Mouse (Mus musculus): Measurements from ENCODE around the gene Rab31. TPM values are rescaled to one million over a fixed set of nuclear protein-coding genes. Genes with fewer than 3 reads are reported as not detected.

Gene Rab31
- polyA plus RNA-seq, 1 experiment from 2014 or later, result 23.5 TPM

DNA sequence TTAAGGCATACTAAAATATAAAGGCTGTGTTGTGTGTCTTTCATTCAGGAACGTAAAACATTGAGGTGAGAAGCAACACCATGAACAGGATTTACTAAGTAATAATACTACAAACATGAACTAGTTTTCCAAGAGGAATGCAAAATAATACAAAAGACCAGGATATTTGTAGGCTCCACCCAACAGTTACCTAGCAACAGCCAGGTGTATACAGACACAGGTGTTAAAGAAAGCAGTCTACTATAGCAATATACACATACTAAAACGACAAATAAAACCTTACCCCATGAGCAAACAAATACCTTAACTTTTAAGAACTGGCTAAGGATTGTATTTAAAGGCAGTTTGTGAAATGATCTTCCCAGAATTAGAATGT, 164.3 kb downstream of the Rab31 start:
- Histone ChIP-seq H3K27me3 (ENCODE audit: control insufficient read depth, insufficient read depth, low read length) (no peaks in the 10 kb centered on the region), H3K9ac (ENCODE audit: low read length) (no peak overlapping the region), H3K4me3 (ENCODE audit: low read depth, low read length) (no peak overlapping the region), H3K4me2 (replicated peaks; ENCODE audit: low read depth) (peak overlapping the region; percentile 31; the same call in 1 of the 2 replicates), H3K36me3 (ENCODE audit: control insufficient read depth, insufficient read depth, low read length) (no peaks in the 10 kb centered on the region), H3K4me1 (replicated peaks; ENCODE audit: control insufficient read depth, insufficient read depth) (peaks cover 16% of the 10 kb centered on the region), H3K9me3 (ENCODE audit: control insufficient read depth, low read length) (no peaks in the 10 kb centered on the region), H3K27ac (replicated peaks) (peak overlapping the region; percentile 58; the same call in 1 of the 2 replicates)
- 61% methylated on average over 2 of the region's 2 CpGs for WGBS
- TF ChIP-seq EP300 (optimal IDR thresholded peaks at IDR 0.05) (no peak), CTCF (IDR thresholded peaks at IDR 0.05; ENCODE audit: low read depth) (no peak)
- ATAC-seq (ENCODE audit: low FRiP score, low TSS enrichment) (0 out of 2 replicates have a peak, but pooled peaks have one; percentile 47), DNase-seq (ENCODE audit: low spot score) (peak; percentile 51)

DNA sequence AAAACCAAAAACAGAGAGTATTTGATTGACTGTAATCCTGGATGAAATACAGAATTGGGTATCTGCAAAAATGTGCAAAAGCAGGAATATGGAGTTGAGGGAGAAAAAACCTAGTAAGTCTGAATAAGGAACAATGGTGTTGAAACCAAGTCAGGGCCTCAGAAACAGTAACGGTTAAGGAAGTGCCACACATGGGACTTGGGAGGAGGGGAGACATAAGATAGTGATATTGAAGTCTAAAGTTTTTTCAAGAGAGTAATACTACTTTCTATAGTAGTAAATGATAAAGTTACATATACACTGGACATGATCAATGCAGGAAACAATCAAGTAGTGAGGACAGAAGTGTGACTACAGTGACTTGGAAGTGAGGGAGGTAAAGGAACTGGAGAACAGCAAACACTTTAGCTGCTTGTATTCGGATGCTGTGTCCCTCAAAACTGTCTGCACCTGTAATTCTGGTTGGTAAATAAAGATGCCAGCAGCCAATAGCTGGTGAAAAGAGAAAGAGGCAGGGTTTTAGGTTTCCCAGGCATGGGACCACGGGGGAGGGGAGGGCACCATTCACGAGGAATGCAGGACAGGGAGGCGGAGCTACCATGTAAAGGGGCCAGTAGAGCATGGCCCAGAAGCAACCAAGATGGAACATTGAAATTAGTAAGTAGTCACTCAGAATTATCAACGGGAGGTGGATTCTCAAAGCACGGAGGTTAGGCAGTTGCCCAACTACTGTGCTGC, 164.8 kb downstream of the Rab31 start:
- peak; percentile 51 for DNase-seq (ENCODE audit: low spot score)
- Histone ChIP-seq H3K4me1 (replicated peaks; ENCODE audit: control insufficient read depth, insufficient read depth) (peaks cover 16% of the 10 kb centered on the region), H3K27me3 (ENCODE audit: control insufficient read depth, insufficient read depth, low read length) (no peaks in the 10 kb centered on the region), H3K27ac (replicated peaks) (peak overlapping the region; percentile 58; the same call in 1 of the 2 replicates), H3K36me3 (ENCODE audit: control insufficient read depth, insufficient read depth, low read length) (no peaks in the 10 kb centered on the region), H3K4me2 (replicated peaks; ENCODE audit: low read depth) (peak overlapping the region; percentile 31; the same call in 1 of the 2 replicates), H3K9ac (ENCODE audit: low read length) (no peak overlapping the region), H3K9me3 (ENCODE audit: control insufficient read depth, low read length) (no peaks in the 10 kb centered on the region), H3K4me3 (ENCODE audit: low read depth, low read length) (no peak overlapping the region)
- 0 out of 2 replicates have a peak, but pooled peaks have one; percentile 21 for ATAC-seq (ENCODE audit: low FRiP score, low TSS enrichment)
- no peak for TF ChIP-seq EP300 (optimal IDR thresholded peaks at IDR 0.05)
- TF ChIP-seq CTCF (IDR thresholded peaks at IDR 0.05; ENCODE audit: low read depth), result no peak
- WGBS, result 38% methylated on average over 7 of the region's 7 CpGs

DNA sequence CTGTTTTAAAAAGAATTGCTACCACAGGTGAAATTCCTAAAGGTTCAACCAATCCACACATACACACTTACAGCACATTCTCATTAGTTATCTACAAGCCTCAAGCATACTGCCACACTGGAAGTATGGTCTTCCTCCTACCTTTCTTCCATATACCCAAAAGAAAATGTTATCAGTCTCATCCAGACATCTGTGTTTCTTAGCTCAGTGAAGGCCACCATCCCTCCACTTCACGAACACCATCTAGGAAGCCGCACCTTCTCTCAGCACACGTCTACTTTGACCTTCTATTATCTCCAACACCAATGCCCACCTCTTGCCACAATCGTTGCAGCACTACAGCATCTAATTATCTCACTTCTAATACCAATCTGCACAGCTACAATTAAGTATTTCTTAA, 166.5 kb downstream of the Rab31 start:
- ATAC-seq (ENCODE audit: low FRiP score, low TSS enrichment), result no peak
- H3K4me2 ChIP-seq (replicated peaks; ENCODE audit: low read depth), result no peak overlapping the region
- 69% methylated on average over 4 of the region's 4 CpGs for WGBS

DNA sequence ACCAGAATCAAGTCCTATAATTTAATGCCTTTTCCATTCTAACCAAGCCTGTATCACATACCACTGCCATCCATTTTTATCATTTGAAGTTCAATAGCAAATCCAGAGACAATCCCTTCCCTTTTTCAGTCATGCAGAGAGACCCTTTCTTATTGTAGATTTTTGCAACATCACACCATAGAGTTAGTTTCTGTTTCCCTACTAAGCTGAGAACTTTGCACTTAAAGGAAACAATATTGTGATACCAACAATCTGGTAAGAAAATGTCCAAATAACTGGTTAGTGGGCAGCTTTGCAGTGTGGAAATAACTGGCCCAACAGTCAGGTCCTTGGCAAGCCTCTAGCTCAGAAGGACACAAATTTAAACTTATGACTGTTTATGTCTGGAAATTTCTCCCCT, 167.7 kb downstream of the Rab31 start:
- Histone ChIP-seq H3K27ac (replicated peaks) (no peak overlapping the region), H3K9ac (ENCODE audit: low read length) (no peak overlapping the region), H3K9me3 (ENCODE audit: control insufficient read depth, low read length) (no peaks in the 10 kb centered on the region), H3K4me2 (replicated peaks; ENCODE audit: low read depth) (no peak overlapping the region), H3K27me3 (ENCODE audit: control insufficient read depth, insufficient read depth, low read length) (no peaks in the 10 kb centered on the region), H3K4me1 (replicated peaks; ENCODE audit: control insufficient read depth, insufficient read depth) (peaks cover 16% of the 10 kb centered on the region), H3K4me3 (ENCODE audit: low read depth, low read length) (no peak overlapping the region), H3K36me3 (ENCODE audit: control insufficient read depth, insufficient read depth, low read length) (no peaks in the 10 kb centered on the region)
- DNase-seq (ENCODE audit: low spot score) (no peak), ATAC-seq (ENCODE audit: low FRiP score, low TSS enrichment) (no peak)
- TF ChIP-seq EP300 (optimal IDR thresholded peaks at IDR 0.05) (no peak), CTCF (IDR thresholded peaks at IDR 0.05; ENCODE audit: low read depth) (no peak)

More for the DNA sequence above, 166.5 kb downstream of the Rab31 start:
- TF ChIP-seq EP300 (optimal IDR thresholded peaks at IDR 0.05) (no peak), CTCF (IDR thresholded peaks at IDR 0.05; ENCODE audit: low read depth) (no peak)
- no peak overlapping the region for H3K9ac ChIP-seq (ENCODE audit: low read length)
- H3K27ac ChIP-seq (replicated peaks), result no peak overlapping the region
- H3K36me3 ChIP-seq (ENCODE audit: control insufficient read depth, insufficient read depth, low read length), result no peaks in the 10 kb centered on the region
- DNase-seq (ENCODE audit: low spot score), result no peak
- peaks cover 16% of the 10 kb centered on the region for H3K4me1 ChIP-seq (replicated peaks; ENCODE audit: control insufficient read depth, insufficient read depth)
- no peaks in the 10 kb centered on the region for H3K27me3 ChIP-seq (ENCODE audit: control insufficient read depth, insufficient read depth, low read length)
- H3K4me3 ChIP-seq (ENCODE audit: low read depth, low read length), result no peak overlapping the region
- H3K9me3 ChIP-seq (ENCODE audit: control insufficient read depth, low read length), result no peaks in the 10 kb centered on the region

DNA sequence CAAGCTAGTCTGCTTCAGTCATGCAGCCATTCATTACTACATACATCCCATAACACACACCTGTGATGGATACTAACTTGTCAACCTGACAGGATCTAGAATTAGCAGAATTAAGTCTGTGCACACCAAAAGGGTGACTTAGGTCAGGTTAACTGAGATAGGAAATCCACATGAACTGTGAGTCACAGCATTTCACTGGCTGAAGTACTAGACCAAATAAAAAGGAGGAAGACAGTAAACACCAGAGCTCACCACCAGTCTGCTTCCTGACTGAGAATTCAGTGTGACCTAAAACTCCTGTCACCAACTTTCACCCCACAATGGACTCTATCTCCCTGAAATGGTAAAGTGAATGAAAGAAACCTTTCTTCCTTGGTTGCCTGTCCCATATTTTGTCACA, 168.2 kb downstream of the Rab31 start:
- Histone ChIP-seq H3K9ac (ENCODE audit: low read length) (no peak overlapping the region), H3K9me3 (ENCODE audit: control insufficient read depth, low read length) (no peaks in the 10 kb centered on the region), H3K27ac (replicated peaks) (no peak overlapping the region), H3K36me3 (ENCODE audit: control insufficient read depth, insufficient read depth, low read length) (no peaks in the 10 kb centered on the region), H3K27me3 (ENCODE audit: control insufficient read depth, insufficient read depth, low read length) (no peaks in the 10 kb centered on the region), H3K4me3 (ENCODE audit: low read depth, low read length) (no peak overlapping the region), H3K4me2 (replicated peaks; ENCODE audit: low read depth) (no peak overlapping the region), H3K4me1 (replicated peaks; ENCODE audit: control insufficient read depth, insufficient read depth) (peaks cover 14% of the 10 kb centered on the region)
- DNase-seq (ENCODE audit: low spot score) (no peak), ATAC-seq (ENCODE audit: low FRiP score, low TSS enrichment) (peak; percentile 63)
- TF ChIP-seq EP300 (optimal IDR thresholded peaks at IDR 0.05) (no peak), CTCF (IDR thresholded peaks at IDR 0.05; ENCODE audit: low read depth) (no peak)

Other genes starting within 250 kb of the Rab31 start
- gene Tmem232, start 232.0 kb downstream of the Rab31 start, polyA plus RNA-seq (2015; fragmentation: Nextera tagmentation; extraction: Ambion mirVana), result 0.08 TPM in 1 of 2 replicates, not detected in the other
- gene Vapa, start 159.2 kb downstream of the Rab31 start, polyA plus RNA-seq (2015; fragmentation: Nextera tagmentation; extraction: Ambion mirVana), result 203 and 210 TPM in 2 replicates
- gene Txndc2, start 130.6 kb downstream of the Rab31 start, polyA plus RNA-seq (2015; fragmentation: Nextera tagmentation; extraction: Ambion mirVana), result not detected in 2 replicates
- gene Ppp4r1, start 9.8 kb upstream of the Rab31 start, polyA plus RNA-seq (2015; fragmentation: Nextera tagmentation; extraction: Ambion mirVana), result 14.2 and 15.3 TPM in 2 replicates
- gene Ralbp1, start 113.0 kb upstream of the Rab31 start, polyA plus RNA-seq (2015; fragmentation: Nextera tagmentation; extraction: Ambion mirVana), result 114 and 117 TPM in 2 replicates
- 63.5 and 66.8 TPM in 2 replicates for gene Twsg1, start 178.5 kb upstream of the Rab31 start, polyA plus RNA-seq (2015; fragmentation: Nextera tagmentation; extraction: Ambion mirVana)

All from stomach, postnatal 0 days (tissue).